Mouse (Mus musculus) kidney, postnatal 0 days (tissue): ENCODE measurements around the gene Vmn1r222. TPM values are rescaled to one million over a fixed set of nuclear protein-coding genes. Genes with fewer than 3 reads are reported as not detected.
"Not testable (repeated sequence)": the region's sequence is repeated elsewhere in the genome, so short reads cannot be mapped to it uniquely, and the experiment has no call there.

Experiments
- ATAC-seq: fragments of 200-750 bp; cut with Nextera tagmentation; replicated peaks from 2 replicates; pipeline ENCODE4 v1.8.0; 2017; ENCODE audit warnings: low read depth, moderate number of reproducible peaks, moderate TSS enrichment, moderate library complexity; ENCODE audit not compliant: low FRiP score
- DNase-seq: peaks from one replicate; pipeline ENCODE4 v3.0.0-alpha.2; 2016; ENCODE audit warnings: low spot score
- H3K27ac ChIP-seq: fragments of 300-500 bp; sonication (generic); 2 replicates; pipeline ENCODE4 v1.5.1; 2014; ENCODE audit warnings: mild to moderate bottlenecking
- H3K27me3 ChIP-seq: fragments of 300-500 bp; sonication (generic); 2 replicates; pipeline ENCODE4 v1.6.1; 2014; ENCODE audit warnings: low read length, mixed read lengths; ENCODE audit not compliant: insufficient read depth
- H3K36me3 ChIP-seq: fragments of 300-500 bp; sonication (generic); 2 replicates; pipeline ENCODE4 v1.6.1; 2014; ENCODE audit warnings: low read length, mixed read lengths; ENCODE audit not compliant: insufficient read depth
- H3K4me1 ChIP-seq: fragments of 300-500 bp; sonication (generic); replicated peaks from 2 replicates; pipeline ENCODE4 v1.6.1; 2014; ENCODE audit warnings: antibody characterized with exemption, low read length, mixed read lengths; ENCODE audit not compliant: insufficient read depth
- H3K4me2 ChIP-seq: fragments of 300-500 bp; sonication (generic); 2 replicates; pipeline ENCODE4 v1.6.1; 2014; ENCODE audit warnings: mild to moderate bottlenecking, low read length, moderate library complexity, mixed read lengths
- H3K4me3 ChIP-seq: fragments of 300-500 bp; sonication (generic); replicated peaks from 2 replicates; pipeline ENCODE4 v1.5.1; 2014; ENCODE audit warnings: low read depth, low read length
- H3K9ac ChIP-seq: fragments of 300-500 bp; sonication (generic); 2 replicates; pipeline ENCODE4 v1.6.1; 2014; ENCODE audit warnings: low read depth, low read length
- H3K9me3 ChIP-seq: fragments of 300-500 bp; sonication (generic); replicated peaks from 2 replicates; pipeline ENCODE4 v1.6.1; 2016; ENCODE audit warnings: low read length, inconsistent platforms, mixed read lengths
- CTCF ChIP-seq: IDR thresholded peaks from 2 replicates; pipeline ENCODE4 v1.5.1; 2016; ENCODE audit warnings: antibody characterized with exemption, low read depth, mild to moderate bottlenecking, moderate library complexity
- WGBS: fragments of 180-500 bp; shearing (Covaris S2); extraction: QIAGEN DNeasy Blood & Tissue Kit; methylation state at CpG from one replicate; pipeline ENCODE4 v1.1.7; 2014; 5-methylcytosine and 5-hydroxymethylcytosine counted together
- polyA plus RNA-seq: library from polyadenylated mRNA; unstranded; fragments of >200 nt; fragmentation: Nextera tagmentation; extraction: Ambion mirVana; gene quantifications from 2 replicates; pipeline ENCODE4 v1.2.1, GENCODE M21; 2015

Gene Vmn1r222
- polyA plus RNA-seq, 1 experiment from 2014 or later = not detected

GRCm38 (mm10) chr13:23258546-23259048, 22.9 kb upstream of the Vmn1r222 start:
- H3K27me3 ChIP-seq = no peaks in the 10 kb centered on the region
- ATAC-seq = no peak
- H3K4me2 ChIP-seq = no peak overlapping the region
- WGBS = 93% methylated on average over 2 of the region's 2 CpGs
- H3K36me3 ChIP-seq = no peaks in the 10 kb centered on the region
- H3K27ac ChIP-seq = no peak overlapping the region
- no peak for DNase-seq
- H3K9ac ChIP-seq = no peak overlapping the region
- H3K9me3 ChIP-seq = no peaks in the 10 kb centered on the region
- H3K4me1 ChIP-seq = no peaks in the 10 kb centered on the region
- no peak for TF ChIP-seq CTCF
- no peak overlapping the region for H3K4me3 ChIP-seq

GRCm38 (mm10) chr13:23246834-23247233, 11.1 kb upstream of the Vmn1r222 start, which contains the start of gene Vmn1r223:
Vmn1r223 (plus strand) TSS chr13:23247134.
- not testable (repeated sequence) for H3K4me1 ChIP-seq, H3K9me3 ChIP-seq, H3K27ac ChIP-seq, H3K9ac ChIP-seq, H3K36me3 ChIP-seq, H3K4me2 ChIP-seq, H3K4me3 ChIP-seq, ATAC-seq, H3K27me3 ChIP-seq, DNase-seq
- WGBS = 78% methylated on average over 1 of the region's 1 CpGs

GRCm38 (mm10) chr13:23213827-23214226, 21.9 kb downstream of the Vmn1r222 start, which contains the start of gene Vmn1r221:
Vmn1r221 (plus strand) TSS chr13:23214127.
- not testable (repeated sequence) for H3K4me3 ChIP-seq, ATAC-seq, H3K27ac ChIP-seq

GRCm38 (mm10) chr13:23203885-23204284, 31.9 kb downstream of the Vmn1r222 start:
- not testable (repeated sequence) for ATAC-seq, DNase-seq, H3K27me3 ChIP-seq, H3K4me1 ChIP-seq, H3K27ac ChIP-seq, H3K36me3 ChIP-seq, H3K4me2 ChIP-seq, H3K4me3 ChIP-seq, H3K9me3 ChIP-seq, H3K9ac ChIP-seq
- 73% methylated on average over 1 of the region's 1 CpGs for WGBS

More at GRCm38 (mm10) chr13:23213827-23214226, 21.9 kb downstream of the Vmn1r222 start, which contains the start of gene Vmn1r221:
- H3K36me3 ChIP-seq, H3K27me3 ChIP-seq, H3K9ac ChIP-seq, DNase-seq, H3K9me3 ChIP-seq, H3K4me1 ChIP-seq, H3K4me2 ChIP-seq: not testable (repeated sequence)
- 85% methylated on average over 2 of the region's 2 CpGs for WGBS

- no peak within 1 kb of the TSS for H3K9ac ChIP-seq
- H3K36me3 ChIP-seq = no peaks in the 10 kb centered on the region
- no peaks in the 10 kb centered on the region for H3K27me3 ChIP-seq
- H3K4me1 ChIP-seq = no peaks in the 10 kb centered on the region
- no peaks in the 10 kb centered on the region for H3K9me3 ChIP-seq
- ATAC-seq (no peak), DNase-seq (no peak)
- H3K4me3 ChIP-seq = no peak within 1 kb of the TSS
- 87% methylated on average over 2 of the region's 2 CpGs for WGBS
- no peak within 1 kb of the TSS for H3K27ac ChIP-seq
- H3K4me2 ChIP-seq = no peak within 1 kb of the TSS
- TF ChIP-seq CTCF = no peak
These were observed 47.9 kb downstream of the Vmn1r222 start, which contains the start of gene Vmn1r220 for GRCm38 (mm10) chr13:23187875-23188274. Vmn1r220 (minus strand) TSS chr13:23187975.

Other genes starting within 250 kb of the Vmn1r222 start
- gene Vmn1r213, start 228.3 kb downstream of the Vmn1r222 start, polyA plus RNA-seq = not detected in 2 replicates
- gene Vmn1r214, start 205.5 kb downstream of the Vmn1r222 start, polyA plus RNA-seq = not detected in 2 replicates
- gene Vmn1r215, start 167.9 kb downstream of the Vmn1r222 start, polyA plus RNA-seq = not detected in 2 replicates
- gene Vmn1r217, start 117.7 kb downstream of the Vmn1r222 start, polyA plus RNA-seq = not detected in 2 replicates
- gene Vmn1r218, start 102.8 kb downstream of the Vmn1r222 start, polyA plus RNA-seq = not detected in 2 replicates
- not detected in 2 replicates for gene Vmn1r219, start 76.6 kb downstream of the Vmn1r222 start, polyA plus RNA-seq
- gene Vmn1r220, start 48.0 kb downstream of the Vmn1r222 start, polyA plus RNA-seq = not detected in 2 replicates
- not detected in 2 replicates for gene Vmn1r221, start 21.8 kb downstream of the Vmn1r222 start, polyA plus RNA-seq
- not detected in 2 replicates for gene Vmn1r223, start 11.2 kb upstream of the Vmn1r222 start, polyA plus RNA-seq
- gene Zfp322a, start 133.3 kb upstream of the Vmn1r222 start, polyA plus RNA-seq = 34.0 and 37.8 TPM in 2 replicates
- 10.0 and 10.4 TPM in 2 replicates for gene Abt1, start 187.9 kb upstream of the Vmn1r222 start, polyA plus RNA-seq
- 0.06 TPM in 1 of 2 replicates, not detected in the other for gene Btn1a1, start 230.0 kb upstream of the Vmn1r222 start, polyA plus RNA-seq